Comparison of ENCODE assay signal across 29 mouse cellular contexts in the genomic region with DNA sequence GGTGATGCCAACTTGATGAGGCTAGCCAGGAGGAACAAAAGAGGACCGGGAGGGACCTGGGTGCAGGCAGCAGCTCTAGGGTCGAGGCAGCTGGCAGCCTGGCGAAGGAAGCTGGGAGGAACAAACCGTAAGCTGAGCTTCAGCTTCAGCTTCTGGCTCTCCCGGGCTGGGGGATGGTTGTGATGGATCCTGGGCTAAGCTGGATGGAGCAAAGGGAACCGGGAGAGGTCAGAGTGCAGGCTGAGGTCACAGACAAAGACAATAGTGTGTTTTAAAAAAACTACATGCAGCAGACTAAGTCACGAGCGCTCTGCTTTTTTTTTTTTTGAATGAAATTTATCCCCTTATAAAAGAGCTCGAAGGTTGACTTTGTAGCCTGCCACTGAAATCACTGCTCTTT. TPM values are rescaled to one million over a fixed set of nuclear protein-coding genes. Genes with fewer than 3 reads are reported as not detected.
DNase-seq lines count a peak whose midpoint lies in the region; ATAC-seq and TF ChIP-seq lines count a peak whose summit lies in the region.
"Had no signal": no experiment of that assay in that cellular context is flagged by ENCODE, and none has a peak within 500 bp of the region (broad histone marks: within the 10 kb centered on the region; RNA-seq: fewer than 3 reads in every experiment).

No protein-coding gene starts in this region.

- DNase-seq in heart, embryonic 10.5 days (ENCODE audit: low spot score): no peak
- DNase-seq in heart, postnatal 25 days (ENCODE audit: low spot score): no peak
- DNase-seq in heart, adult 2 months: no peak
- peak; percentile 22 for DNase-seq in ES-CJ7 (ENCODE audit: low read depth, low spot score)
- DNase-seq in embryo, embryonic 10.5 days (ENCODE audit: low spot score): peak; percentile 56
- no peak for DNase-seq in lung, postnatal 10 days
- DNase-seq: adrenal gland, adult 8-10 months; cerebellum, adult 9-10 months; gastrocnemius, postnatal 14 days; heart, postnatal 36 days; kidney, adult 11 months; kidney, postnatal 25 days; left cerebral cortex, postnatal 4 days; liver, embryonic 13.5 days; lung, adult 18-20 months; right cerebral cortex, adult 18-20 months; right cerebral cortex, postnatal 4 days had no signal

- TF ChIP-seq CTCF in heart, adult 2 months (IDR thresholded peaks at IDR 0.05): no peak

- TF ChIP-seq POLR2A in heart, adult 2 months (IDR thresholded peaks at IDR 0.05; ENCODE audit: insufficient read depth, low read depth, low read length): no peak

- no peak for ATAC-seq in heart, embryonic 16.5 days (replicated peaks; ENCODE audit: extremely low read depth, insufficient read depth, low FRiP score)
- ATAC-seq in kidney, embryonic 14.5 days (ENCODE audit: low FRiP score, low TSS enrichment): no peak
- ATAC-seq: activated CD4-positive, CD25-positive, alpha-beta regulatory T cell, adult 4 months; lung, postnatal 0 days; midbrain, embryonic 16.5 days had no signal

- no peaks in the 10 kb centered on the region for H3K9me3 ChIP-seq in heart, embryonic 10.5 days
- H3K9me3 ChIP-seq in heart, embryonic 16.5 days (replicated peaks; ENCODE audit: control insufficient read depth, low read length): no peaks in the 10 kb centered on the region; the same call in 1 of the 2 replicates
- no peaks in the 10 kb centered on the region for H3K9me3 ChIP-seq in kidney, embryonic 14.5 days (ENCODE audit: control insufficient read depth, low read length)
- H3K9me3 ChIP-seq: embryonic facial prominence, embryonic 12.5 days; kidney, embryonic 15.5 days; liver, embryonic 13.5 days; neural tube, embryonic 12.5 days had no signal

- H3K27ac ChIP-seq in heart, embryonic 10.5 days: peak overlapping the region; percentile 23; the same call in 1 of the 2 replicates
- H3K27ac ChIP-seq in heart, embryonic 16.5 days (ENCODE audit: low read length): peak overlapping the region; percentile 71
- no peak overlapping the region for H3K27ac ChIP-seq in heart, adult 2 months
- no peak overlapping the region for H3K27ac ChIP-seq in kidney, embryonic 14.5 days (ENCODE audit: low read depth, low read length)
- H3K27ac ChIP-seq: embryonic facial prominence, embryonic 12.5 days; hindbrain, embryonic 13.5 days; kidney, embryonic 15.5 days; liver, embryonic 13.5 days; macrophage; neural tube, embryonic 12.5 days had no signal

- TF ChIP-seq EP300 in heart, adult 2 months (IDR thresholded peaks at IDR 0.05; ENCODE audit: insufficient read depth, low read depth, low read length): no peak

- no peaks in the 10 kb centered on the region for H3K36me3 ChIP-seq in heart, embryonic 10.5 days
- H3K36me3 ChIP-seq in heart, embryonic 16.5 days (ENCODE audit: control insufficient read depth, insufficient read depth): no peaks in the 10 kb centered on the region
- H3K36me3 ChIP-seq in heart, adult 2 months (ENCODE audit: control insufficient read depth, insufficient read depth, low read length): no peaks in the 10 kb centered on the region
- no peaks in the 10 kb centered on the region for H3K36me3 ChIP-seq in kidney, embryonic 14.5 days (ENCODE audit: control insufficient read depth, insufficient read depth, low read length)
- H3K36me3 ChIP-seq: embryonic facial prominence, embryonic 12.5 days; hindbrain, embryonic 13.5 days; kidney, embryonic 15.5 days; liver, embryonic 13.5 days; neural tube, embryonic 12.5 days had no signal

- no peak overlapping the region for H3K9ac ChIP-seq in heart, embryonic 16.5 days (ENCODE audit: low read length)
- H3K9ac ChIP-seq in heart, adult 2 months (ENCODE audit: low read depth, low read length): no peak overlapping the region
- H3K9ac ChIP-seq in kidney, embryonic 14.5 days (ENCODE audit: low read depth, low read length): no peak overlapping the region
- H3K9ac ChIP-seq: embryonic facial prominence, embryonic 12.5 days; hindbrain, embryonic 13.5 days; kidney, embryonic 15.5 days; liver, embryonic 13.5 days; neural tube, embryonic 12.5 days had no signal

- WGBS in heart, embryonic 10.5 days: 45% methylated on average over 9 of the region's 9 CpGs
- WGBS in heart, embryonic 16.5 days: 34% methylated on average over 9 of the region's 9 CpGs
- 33% methylated on average over 9 of the region's 9 CpGs for WGBS in heart, adult 2 months
- WGBS in kidney, embryonic 14.5 days: 40% methylated on average over 9 of the region's 9 CpGs

- peaks cover 26% of the 10 kb centered on the region for H3K4me1 ChIP-seq in heart, embryonic 10.5 days
- peaks cover 19% of the 10 kb centered on the region for H3K4me1 ChIP-seq in heart, embryonic 16.5 days (ENCODE audit: control insufficient read depth, insufficient read depth, low read length)
- no peaks in the 10 kb centered on the region; the same call in 1 of the 2 replicates for H3K4me1 ChIP-seq in heart, adult 2 months (ENCODE audit: control insufficient read depth, insufficient read depth, low read length)
- H3K4me1 ChIP-seq in kidney, embryonic 14.5 days (ENCODE audit: control insufficient read depth, insufficient read depth, low read length): no peaks in the 10 kb centered on the region
- H3K4me1 ChIP-seq: liver, embryonic 13.5 days had no signal

- no peaks in the 10 kb centered on the region for H3K27me3 ChIP-seq in heart, embryonic 10.5 days (ENCODE audit: insufficient read depth, poor library complexity, severe bottlenecking)
- no peaks in the 10 kb centered on the region for H3K27me3 ChIP-seq in heart, embryonic 16.5 days (ENCODE audit: control insufficient read depth, insufficient read depth, low read length)
- H3K27me3 ChIP-seq in heart, adult 2 months (ENCODE audit: control insufficient read depth, insufficient read depth, low read length): no peaks in the 10 kb centered on the region
- H3K27me3 ChIP-seq in kidney, embryonic 14.5 days (ENCODE audit: control insufficient read depth, insufficient read depth, low read length): no peaks in the 10 kb centered on the region
- H3K27me3 ChIP-seq: embryonic facial prominence, embryonic 12.5 days; hindbrain, embryonic 13.5 days; kidney, embryonic 15.5 days; liver, embryonic 13.5 days; neural tube, embryonic 12.5 days had no signal

- no peak overlapping the region for H3K4me3 ChIP-seq in heart, embryonic 10.5 days
- no peak overlapping the region for H3K4me3 ChIP-seq in heart, embryonic 16.5 days (ENCODE audit: low read length)
- no peak overlapping the region for H3K4me3 ChIP-seq in heart, adult 2 months
- no peak overlapping the region for H3K4me3 ChIP-seq in kidney, embryonic 14.5 days (ENCODE audit: low read length)
- H3K4me3 ChIP-seq: embryonic facial prominence, embryonic 12.5 days; hindbrain, embryonic 13.5 days; kidney, embryonic 15.5 days; liver, embryonic 13.5 days; myocyte; neural tube, embryonic 12.5 days had no signal

- intact Hi-C loops in heart, postnatal 25 days (cut with DNase I): no loop called here
- intact Hi-C loops in heart, adult 2 months (cut with DNase I): no loop called here

- no peaks in the 10 kb centered on the region for H3K79me2 ChIP-seq in heart, adult 2 months (replicated peaks; ENCODE audit: control insufficient read depth, insufficient read depth, low read length)

- H3K4me2 ChIP-seq in heart, embryonic 16.5 days (ENCODE audit: low read depth, low read length): peak overlapping the region; percentile 37; the same call in 1 of the 2 replicates
- no peak overlapping the region for H3K4me2 ChIP-seq in kidney, embryonic 14.5 days (replicated peaks; ENCODE audit: low read depth, low read length)
- H3K4me2 ChIP-seq: embryonic facial prominence, embryonic 12.5 days; hindbrain, embryonic 13.5 days; kidney, embryonic 15.5 days; liver, embryonic 13.5 days; neural tube, embryonic 12.5 days had no signal

RNA-seq across cellular contexts. Expression of a gene that starts 23.4 kb away (rescaled TPM):
- 6.7 and 8.0 TPM in 2 replicates for polyA plus RNA-seq in heart, embryonic 10.5 days (2016; fragmentation: Nextera tagmentation; extraction: Ambion mirVana)
- 1 to 10 TPM; 3.1 to 3.6 TPM for total RNA-seq in heart, postnatal 25 days (2021)
- polyA plus RNA-seq in heart, embryonic 16.5 days (2015; fragmentation: Nextera tagmentation; extraction: Ambion mirVana): 5.1 and 5.6 TPM in 2 replicates
- total RNA-seq in heart, adult 2 months (2021): 1 to 10 TPM; 2.4 to 3.0 TPM
- polyA plus RNA-seq in heart, adult 2 months (2012; rRNA removed): 2.5 and 2.9 TPM in 2 replicates
- 10.9 and 11.0 TPM in 2 replicates for polyA plus RNA-seq in kidney, embryonic 14.5 days (2014; fragmentation: Nextera tagmentation; extraction: Ambion mirVana)
- total RNA-seq: megakaryocyte-erythroid progenitor cell, adult 5-6 weeks had no signal
- polyA plus RNA-seq: activated CD4-positive, CD25-positive, alpha-beta regulatory T cell, adult 4 months; macrophage had no signal

RNA-seq across cellular contexts. Expression of a gene that starts 41.3 kb away (rescaled TPM):
- 2.4 and 3.9 TPM in 2 replicates for polyA plus RNA-seq in heart, embryonic 10.5 days (2016; fragmentation: Nextera tagmentation; extraction: Ambion mirVana)
- total RNA-seq in heart, postnatal 25 days (2021): 10 to 100 TPM; 15.4 to 15.6 TPM
- polyA plus RNA-seq in heart, embryonic 16.5 days (2015; fragmentation: Nextera tagmentation; extraction: Ambion mirVana): 3.3 and 4.3 TPM in 2 replicates
- total RNA-seq in heart, adult 2 months (2021): 10 to 100 TPM; 16.0 to 16.6 TPM
- 19.7 and 20.3 TPM in 2 replicates for polyA plus RNA-seq in heart, adult 2 months (2012; rRNA removed)
- polyA plus RNA-seq in kidney, embryonic 14.5 days (2014; fragmentation: Nextera tagmentation; extraction: Ambion mirVana): 7.2 and 9.6 TPM in 2 replicates

Comparison
In these comparisons a context has a peak if more than half of its experiments do, and no peak if none do; other contexts are left out.
1. H3K27ac ChIP-seq: peak in heart, embryonic 10.5 days (single experiment) and heart, embryonic 16.5 days (single experiment); none in heart, adult 2 months (single experiment) and kidney, embryonic 14.5 days (single experiment).
2. DNase-seq: peak in ES-CJ7 (single experiment) and embryo, embryonic 10.5 days (single experiment); none in heart, embryonic 10.5 days (single experiment), heart, postnatal 25 days (single experiment), heart, adult 2 months (0 of 2) and lung, postnatal 10 days (single experiment).